Mouse (Mus musculus) splenic B cell, adult 2 months (primary cell): ENCODE measurements around the gene Timm29.
"Not testable (repeated sequence)": the region's sequence is repeated elsewhere in the genome, so short reads cannot be mapped to it uniquely, and the experiment has no call there.

ENCODE experiments used
- DNase-seq: peaks from one replicate; pipeline ENCODE4 v3.0.0-alpha.2; 2011; ENCODE audit warnings: low read depth, low spot score
- H3K27me3 ChIP-seq: 2 replicates; pipeline ENCODE4 v1.6.1; 2012; ENCODE audit warnings: mild to moderate bottlenecking, low read length, moderate library complexity, mixed read lengths; ENCODE audit not compliant: control insufficient read depth, poor library complexity, insufficient read depth, severe bottlenecking
- H3K36me3 ChIP-seq: 2 replicates; pipeline ENCODE4 v1.6.1; 2012; ENCODE audit warnings: mild to moderate bottlenecking, low read length, moderate library complexity, mixed read lengths; ENCODE audit not compliant: control insufficient read depth, poor library complexity, insufficient read depth, severe bottlenecking

The Timm29 gene

DNA sequence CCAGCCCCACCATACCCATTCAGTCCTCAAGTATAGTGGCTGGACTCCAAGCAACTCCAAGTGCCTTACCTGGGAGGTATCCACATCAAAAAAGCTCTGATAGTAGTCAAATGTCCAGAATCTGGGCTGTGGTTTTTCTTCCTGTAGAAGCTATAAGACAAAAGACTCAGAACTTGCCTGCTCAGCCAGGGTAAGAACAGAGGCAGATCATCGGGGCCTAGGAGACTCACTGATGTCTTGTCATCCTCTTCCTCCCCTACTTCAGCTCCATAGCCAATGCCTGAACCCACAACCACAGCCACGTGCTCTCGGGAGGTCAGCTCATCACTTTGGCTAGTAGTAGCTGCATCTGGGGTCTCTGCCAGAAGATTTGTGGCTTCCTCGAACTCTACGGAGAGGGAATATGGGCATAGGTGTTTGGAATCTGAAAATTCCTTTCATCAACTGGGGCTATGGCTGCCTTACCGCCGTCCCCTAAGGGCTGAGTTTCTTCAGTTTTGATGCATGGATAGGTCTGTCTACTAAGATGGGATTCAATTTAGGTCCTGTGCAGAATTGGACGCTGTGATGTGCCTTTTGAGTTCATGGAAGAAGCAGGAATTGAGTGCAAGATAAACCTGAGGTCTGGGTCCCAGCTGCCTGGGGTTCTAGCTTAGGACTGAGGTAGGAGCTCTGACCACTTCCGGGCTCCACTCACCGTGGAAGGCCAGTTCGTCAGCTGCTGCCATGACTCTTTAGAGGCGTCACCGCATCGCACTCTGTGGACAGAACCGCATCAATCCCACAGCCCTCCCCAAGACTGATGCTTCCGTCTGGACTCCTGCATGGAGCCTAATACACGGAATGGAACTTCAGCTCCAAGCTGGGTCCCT, 455 bp upstream of the Timm29 start:
- Histone ChIP-seq H3K36me3 (peaks cover 7% of the 10 kb centered on the region), H3K27me3 (no peaks in the 10 kb centered on the region)
- DNase-seq: no peak

DNA sequence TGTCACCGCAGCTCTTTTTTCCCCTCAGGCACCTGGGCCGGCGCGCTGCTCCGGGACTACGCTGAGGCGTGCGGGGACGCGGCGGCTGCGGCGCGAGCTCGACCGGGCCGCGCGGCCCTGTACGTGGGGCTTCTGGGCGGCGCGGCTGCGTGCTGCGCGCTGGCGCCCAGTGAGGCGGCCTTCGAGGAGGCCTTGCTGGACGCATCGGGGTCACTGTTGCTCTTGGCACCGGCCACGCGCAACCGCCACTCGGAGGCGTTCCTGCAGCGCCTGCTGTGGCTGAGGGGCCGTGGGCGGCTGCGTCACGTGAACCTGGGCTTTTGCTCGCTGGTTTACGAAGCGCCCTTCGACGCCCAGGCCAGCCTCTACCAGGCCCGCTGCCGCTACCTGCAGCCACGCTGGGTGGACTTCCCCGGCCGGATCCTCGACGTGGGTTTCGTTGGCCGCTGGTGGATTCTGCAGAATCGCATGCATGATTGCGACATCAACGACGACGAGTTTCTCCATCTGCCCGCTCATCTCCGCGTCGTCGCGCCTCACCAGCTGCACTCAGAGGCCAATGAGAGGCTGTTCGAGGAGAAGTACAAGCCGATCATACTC, 700 bp downstream of the Timm29 start:
- DNase-seq: peak; percentile 61
- Histone ChIP-seq H3K36me3 (peaks cover 2% of the 10 kb centered on the region), H3K27me3 (no peaks in the 10 kb centered on the region)

DNA sequence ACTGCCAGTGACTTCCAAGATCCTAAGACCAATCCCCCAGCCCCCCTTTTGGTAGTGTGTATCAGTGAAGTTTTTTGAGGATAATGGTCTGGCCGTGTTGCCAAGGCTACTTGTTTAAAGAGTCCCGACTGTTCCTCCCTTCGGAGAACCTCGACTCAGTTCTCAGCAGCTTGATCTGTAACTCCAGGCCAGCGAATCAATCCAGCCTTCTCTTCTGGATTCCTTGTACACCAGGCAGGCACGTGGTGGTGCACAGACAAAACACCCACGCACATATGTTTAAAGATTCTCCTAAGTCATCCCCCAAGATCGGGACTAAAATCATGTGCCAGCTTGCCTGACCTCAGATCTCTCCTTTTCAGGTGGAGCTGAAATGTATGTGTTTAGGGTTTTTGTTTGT, 1.8 kb downstream of the Timm29 start:
- H3K27me3 ChIP-seq, DNase-seq, H3K36me3 ChIP-seq: not testable (repeated sequence)

GRCm38 (mm10) chr9:21594838-21595237, 2.3 kb downstream of the Timm29 start:
- no peaks in the 10 kb centered on the region for H3K27me3 ChIP-seq
- DNase-seq: no peak
- H3K36me3 ChIP-seq: no peaks in the 10 kb centered on the region

DNA sequence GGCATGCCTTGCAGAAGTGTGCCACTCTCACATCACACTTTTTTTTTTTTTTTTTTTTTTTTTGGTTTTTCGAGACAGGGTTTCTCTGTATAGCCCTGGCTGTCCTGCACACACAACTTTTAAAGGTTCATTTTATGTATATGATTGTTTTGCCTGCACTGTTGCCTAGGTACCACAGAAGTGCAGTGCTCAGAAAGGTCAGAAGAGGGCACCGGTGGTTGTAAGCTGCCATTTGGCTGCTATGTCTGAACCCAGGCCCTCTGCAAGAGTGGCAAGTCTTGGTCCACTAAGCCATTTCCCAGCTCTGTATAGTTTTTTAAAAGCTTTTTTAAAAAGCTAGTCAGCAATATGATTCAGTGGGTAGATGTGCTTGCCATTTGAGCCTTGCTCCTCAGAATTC, 5.7 kb downstream of the Timm29 start:
- Histone ChIP-seq H3K27me3 (no peaks in the 10 kb centered on the region), H3K36me3 (no peaks in the 10 kb centered on the region)
- peak; percentile 79 for DNase-seq

- no peak for DNase-seq
- Histone ChIP-seq H3K27me3 (no peaks in the 10 kb centered on the region), H3K36me3 (no peaks in the 10 kb centered on the region; the same call in 1 of the 2 replicates)
These were observed 7.7 kb downstream of the Timm29 start for GRCm38 (mm10) chr9:21600186-21600585.

GRCm38 (mm10) chr9:21601073-21601472, 8.6 kb downstream of the Timm29 start:
- Histone ChIP-seq H3K36me3 (no peaks in the 10 kb centered on the region; the same call in 1 of the 2 replicates), H3K27me3 (no peaks in the 10 kb centered on the region)
- no peak for DNase-seq

- Histone ChIP-seq H3K27me3 (no peaks in the 10 kb centered on the region), H3K36me3 (no peaks in the 10 kb centered on the region; the same call in 1 of the 2 replicates)
- peak; percentile 91 for DNase-seq
These were observed 9.3 kb downstream of the Timm29 start for GRCm38 (mm10) chr9:21601722-21602399.

GRCm38 (mm10) chr9:21604119-21604518, 11.6 kb downstream of the Timm29 start:
- no peak for DNase-seq
- Histone ChIP-seq H3K36me3 (no peaks in the 10 kb centered on the region; the same call in 1 of the 2 replicates), H3K27me3 (no peaks in the 10 kb centered on the region)

- DNase-seq: no peak
- Histone ChIP-seq H3K27me3 (no peaks in the 10 kb centered on the region), H3K36me3 (no peaks in the 10 kb centered on the region; the same call in 1 of the 2 replicates)
These were observed 13.3 kb downstream of the Timm29 start for GRCm38 (mm10) chr9:21605865-21606264.

GRCm38 (mm10) chr9:21606648-21607047, 14.1 kb downstream of the Timm29 start:
- Histone ChIP-seq H3K27me3 (no peaks in the 10 kb centered on the region), H3K36me3 (no peaks in the 10 kb centered on the region; the same call in 1 of the 2 replicates)
- no peak for DNase-seq

- H3K27me3 ChIP-seq: no peaks in the 10 kb centered on the region
- peak; percentile 87 for DNase-seq
- H3K36me3 ChIP-seq: no peaks in the 10 kb centered on the region
These were observed 17.3 kb downstream of the Timm29 start for GRCm38 (mm10) chr9:21609861-21610260.

DNA sequence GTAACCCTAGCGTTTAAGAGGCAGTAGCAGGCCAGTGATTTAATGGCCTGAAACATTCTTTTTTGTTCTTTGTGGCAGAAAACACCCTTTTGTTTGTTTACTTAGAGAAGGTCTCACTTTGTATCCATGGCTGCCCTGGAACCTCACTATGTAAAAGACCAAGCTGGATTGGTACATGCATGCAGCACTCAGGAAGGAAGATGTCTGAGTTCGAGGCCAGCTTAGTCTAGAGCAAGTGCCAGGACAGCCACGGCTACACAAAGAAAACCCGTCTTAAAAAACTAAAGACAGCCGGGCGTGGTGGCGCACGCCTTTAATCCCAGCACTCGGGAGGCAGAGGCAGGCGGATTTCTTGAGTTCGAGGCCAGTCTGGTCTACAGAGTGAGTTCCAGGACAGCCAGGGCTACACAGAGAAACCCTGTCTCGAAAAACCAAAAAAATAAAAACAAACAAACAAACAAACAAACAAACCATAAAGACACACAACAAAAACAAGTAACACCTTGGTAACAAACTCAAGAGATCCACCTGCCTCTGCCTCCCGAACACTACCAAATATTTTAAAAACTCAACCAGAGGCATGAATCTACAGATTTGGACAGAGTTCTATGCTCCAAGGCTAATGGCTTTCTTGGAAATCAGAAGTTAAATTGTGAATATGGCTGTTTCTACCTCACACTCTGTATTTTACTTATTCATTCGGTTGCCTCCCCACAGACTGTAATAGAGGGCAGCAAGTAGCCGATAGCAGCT, 22.5 kb downstream of the Timm29 start:
- no peak for DNase-seq
- Histone ChIP-seq H3K36me3 (no peaks in the 10 kb centered on the region; the same call in 1 of the 2 replicates), H3K27me3 (no peaks in the 10 kb centered on the region)

GRCm38 (mm10) chr9:21615617-21616231, 23.2 kb downstream of the Timm29 start, which contains the start of gene Smarca4:
Gene Smarca4 (plus strand): TSS chr9:21616169.
- peak; percentile 100 for DNase-seq
- H3K27me3 ChIP-seq: no peaks in the 10 kb centered on the region
- no peaks in the 10 kb centered on the region; the same call in 1 of the 2 replicates for H3K36me3 ChIP-seq
